Mouse (Mus musculus) spleen, embryonic (tissue): ENCODE data around the gene Sf3b2.

Source experiments
- CTCF ChIA-PET: fragments of 350-600 bp; sonication (Branson Sonifier 250); formaldehyde crosslinking; loops from one replicate; lab custom pipeline; 2022; lab: Charles Lee

Sf3b2 gene

DNA sequence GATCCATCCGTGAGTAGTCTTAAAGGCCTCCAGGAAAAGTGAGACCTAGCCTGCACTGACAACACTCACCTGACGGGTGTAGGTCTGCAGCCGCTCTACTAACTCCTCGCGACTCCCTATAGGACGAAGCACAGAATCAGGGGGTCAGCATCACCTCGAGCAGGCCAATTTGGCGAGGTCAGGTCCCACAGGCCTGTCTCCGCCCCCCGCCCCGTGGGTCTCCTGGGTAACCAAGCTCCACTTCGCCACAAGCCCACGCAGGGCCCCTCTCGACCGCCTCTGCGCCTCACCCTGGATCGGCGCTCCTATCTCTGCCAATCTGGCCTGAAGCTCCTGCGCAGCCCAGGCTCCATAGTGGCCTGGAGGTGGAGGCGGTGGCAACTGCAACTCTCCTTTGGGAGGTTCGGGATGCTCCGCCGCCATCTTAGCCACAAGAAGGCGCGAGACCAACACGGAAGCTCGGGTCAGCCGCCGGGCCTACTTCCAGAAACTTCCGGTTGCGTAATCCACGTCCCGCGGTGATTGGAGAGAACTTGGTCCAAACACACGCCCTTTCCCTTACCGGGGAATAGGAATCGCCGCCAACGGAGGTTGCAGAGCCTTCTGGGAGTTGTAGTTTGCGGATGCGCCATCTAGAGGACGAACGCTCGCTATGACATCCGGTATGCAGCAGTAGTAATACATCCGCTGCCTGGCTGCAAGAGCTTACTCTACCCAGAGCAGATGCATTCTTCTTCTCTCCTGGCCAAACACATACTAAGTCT is at the start of gene Sf3b2:
Gene Sf3b2, minus strand, starts transcription at position 484 of the 764 bp plus-strand sequence.
- CTCF ChIA-PET = interaction anchor here (0.5 to 1.0 kb wide), 3 partner anchors 39 to 1445 kb away, joined by 3 to 5 read pairs (median 4); no protein-coding TSS in a partner anchor

DNA sequence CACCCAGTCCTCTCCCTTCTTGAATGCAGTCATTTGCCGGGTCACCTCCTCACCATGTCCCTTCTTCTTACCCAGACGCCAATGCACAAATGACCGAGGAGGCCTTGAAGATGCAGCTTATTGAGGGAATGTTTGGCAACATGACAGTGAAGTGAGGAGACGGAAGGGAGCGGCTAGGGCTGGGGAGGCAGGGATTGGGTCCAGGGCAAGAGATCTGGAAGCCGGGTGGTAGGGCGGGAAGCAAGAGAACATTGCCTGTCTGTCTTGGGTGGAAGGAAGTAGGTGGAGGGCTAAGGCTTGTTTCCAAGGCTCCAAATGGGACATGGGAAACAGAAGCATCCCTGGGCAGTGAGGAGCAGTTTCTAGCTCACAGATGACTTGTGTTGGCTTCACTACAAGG is 46.1 kb upstream of the Sf3b2 start:
- CTCF ChIA-PET = no interaction called here

DNA sequence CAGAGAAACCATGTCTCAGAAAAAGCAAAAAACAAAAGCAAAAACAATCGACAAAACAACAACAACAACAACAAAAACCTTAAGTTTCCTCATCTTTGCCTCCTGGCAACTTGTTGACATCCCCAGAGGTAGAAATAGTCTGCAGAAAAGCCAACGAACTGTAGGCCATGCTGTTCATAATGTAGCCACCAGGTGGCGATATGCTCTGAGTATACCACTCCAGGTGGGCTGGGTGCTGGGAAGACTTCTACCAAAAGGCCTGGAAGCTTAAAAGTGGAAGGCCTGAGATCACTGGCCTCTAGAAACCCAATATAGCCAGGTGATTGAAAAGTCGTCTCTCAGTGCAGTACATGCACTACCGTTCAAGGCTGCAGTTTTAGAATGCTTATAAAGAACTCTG is 42.7 kb upstream of the Sf3b2 start:
- CTCF ChIA-PET = interaction anchor here (0.6 kb wide), 1 partner anchor 29 kb away, joined by 3 read pairs; no protein-coding TSS in a partner anchor

DNA sequence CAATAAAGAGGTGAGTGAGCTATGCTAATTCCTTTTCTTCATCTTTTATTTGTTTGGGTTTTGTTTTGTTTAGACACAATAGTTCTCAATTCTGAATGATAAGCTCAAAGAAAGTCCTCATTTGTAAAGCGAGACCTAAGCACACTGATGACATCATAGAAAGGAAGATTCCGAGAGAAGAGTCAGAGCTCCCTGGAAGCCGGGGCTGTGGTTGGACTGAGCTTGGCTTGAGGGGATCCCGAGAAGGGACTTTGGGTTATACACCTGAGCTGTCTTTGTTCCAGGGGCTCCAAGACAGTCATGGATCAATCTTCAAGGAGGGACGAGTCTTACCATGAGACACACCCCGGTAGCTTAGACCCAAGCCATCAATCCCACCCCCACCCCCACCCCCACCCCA is 40.2 kb upstream of the Sf3b2 start, which contains the start of gene Catsper1:
Gene Catsper1, plus strand, starts transcription at position 301 of the 400 bp plus-strand sequence.
- CTCF ChIA-PET = no interaction called here

DNA sequence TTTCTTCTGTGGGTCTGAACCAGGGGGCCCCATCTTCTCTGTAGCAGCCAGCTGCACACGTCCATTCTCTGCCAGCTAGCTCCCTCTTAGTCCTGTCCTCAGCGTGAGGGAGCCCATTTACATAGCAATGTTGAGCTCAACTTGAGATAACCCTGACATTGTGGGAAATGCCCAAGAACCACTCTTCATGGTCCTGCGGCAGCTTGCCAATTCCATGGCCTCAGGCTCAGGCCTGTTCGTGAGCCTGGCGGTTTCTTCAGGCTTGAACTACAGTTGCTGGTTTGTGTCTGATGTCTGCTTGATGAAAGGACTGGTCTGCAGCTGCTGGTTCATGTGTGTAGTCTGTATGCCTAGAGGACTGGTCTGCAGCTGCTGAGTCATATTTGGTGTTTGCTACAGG is 39.5 kb upstream of the Sf3b2 start:
- CTCF ChIA-PET = no interaction called here

DNA sequence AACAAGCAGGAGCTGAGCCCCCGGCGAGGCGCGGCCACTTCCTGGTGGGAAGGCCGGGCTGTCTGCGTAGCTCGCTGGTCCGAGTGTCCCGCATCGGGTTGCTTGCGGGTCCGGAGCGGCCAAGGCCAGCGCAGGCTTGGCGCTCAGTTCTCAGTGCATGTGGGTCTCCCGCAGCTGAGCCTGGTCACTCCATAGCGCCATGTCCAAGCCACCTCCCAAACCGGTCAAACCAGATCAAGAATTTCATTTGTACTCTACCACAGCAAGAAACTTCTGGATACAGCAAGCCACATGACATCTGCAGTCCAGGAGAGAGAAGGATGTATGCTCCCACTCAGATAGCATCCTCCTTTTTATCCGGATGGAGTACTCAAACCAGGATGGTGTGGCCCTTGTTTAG is 32.7 kb upstream of the Sf3b2 start:
- CTCF ChIA-PET = no interaction called here

DNA sequence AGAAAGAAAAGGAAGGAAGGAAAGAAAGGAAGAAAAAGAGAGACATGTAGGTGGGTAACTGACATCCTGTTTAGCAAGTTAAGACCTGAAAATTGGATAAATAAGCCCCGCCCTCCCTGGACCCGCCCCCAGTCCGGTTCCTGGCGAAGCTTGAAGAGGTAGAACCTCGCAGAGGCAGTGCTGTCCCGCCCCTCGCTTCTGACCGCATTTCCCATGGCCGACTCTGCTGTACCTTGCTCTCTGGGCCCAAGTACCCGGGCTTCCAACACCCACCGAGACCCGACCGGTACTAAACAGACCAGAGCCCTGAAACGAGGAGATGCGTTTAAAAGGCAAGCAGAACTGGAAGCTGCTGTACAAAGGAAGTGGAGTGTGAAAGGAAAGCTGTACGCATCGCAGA is 28.5 kb upstream of the Sf3b2 start:
- CTCF ChIA-PET = interaction anchor here (0.7 kb wide), 1 partner anchor 1736 kb away, joined by 3 read pairs; no protein-coding TSS in a partner anchor

DNA sequence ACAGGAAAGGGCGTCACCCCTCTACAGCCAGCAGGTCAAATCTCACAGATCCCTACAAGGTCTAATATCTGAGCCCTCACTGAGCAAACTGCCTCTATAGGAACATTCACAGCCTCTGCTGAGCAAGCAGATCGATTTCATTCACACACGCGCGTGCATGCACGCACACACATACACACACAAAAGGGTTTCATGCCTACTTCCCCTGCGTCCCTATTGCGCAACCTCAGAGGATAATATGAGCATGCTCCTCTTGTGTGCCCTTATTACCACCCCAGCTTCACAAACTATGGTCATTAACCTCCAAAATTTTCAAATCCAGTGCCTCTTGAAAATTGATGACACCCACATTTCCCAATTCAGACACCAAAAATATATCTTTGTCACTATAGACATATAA is 17.9 kb upstream of the Sf3b2 start:
- CTCF ChIA-PET = interaction anchor here (0.5 kb wide), 1 partner anchor 540 kb away, joined by 3 read pairs; no protein-coding TSS in a partner anchor

DNA sequence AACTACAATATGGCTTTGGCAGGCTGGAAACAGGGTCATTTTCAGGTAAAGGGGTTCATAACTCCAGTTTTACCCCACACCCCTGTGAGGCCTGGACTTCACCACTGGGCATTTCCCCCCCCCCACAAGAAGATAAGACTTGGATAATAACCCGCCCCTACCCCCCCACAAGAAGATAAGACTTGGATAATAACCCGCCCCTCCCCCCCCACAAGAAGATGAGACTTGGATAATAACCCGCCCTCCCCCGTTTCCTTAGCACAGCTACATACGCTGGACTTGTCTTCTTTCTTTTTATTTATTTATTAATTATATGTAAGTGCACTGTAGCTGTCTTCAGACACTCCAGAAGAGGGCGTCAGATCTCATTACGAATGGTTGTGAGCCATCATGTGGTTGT is 13.8 kb upstream of the Sf3b2 start:
- CTCF ChIA-PET = no interaction called here

DNA sequence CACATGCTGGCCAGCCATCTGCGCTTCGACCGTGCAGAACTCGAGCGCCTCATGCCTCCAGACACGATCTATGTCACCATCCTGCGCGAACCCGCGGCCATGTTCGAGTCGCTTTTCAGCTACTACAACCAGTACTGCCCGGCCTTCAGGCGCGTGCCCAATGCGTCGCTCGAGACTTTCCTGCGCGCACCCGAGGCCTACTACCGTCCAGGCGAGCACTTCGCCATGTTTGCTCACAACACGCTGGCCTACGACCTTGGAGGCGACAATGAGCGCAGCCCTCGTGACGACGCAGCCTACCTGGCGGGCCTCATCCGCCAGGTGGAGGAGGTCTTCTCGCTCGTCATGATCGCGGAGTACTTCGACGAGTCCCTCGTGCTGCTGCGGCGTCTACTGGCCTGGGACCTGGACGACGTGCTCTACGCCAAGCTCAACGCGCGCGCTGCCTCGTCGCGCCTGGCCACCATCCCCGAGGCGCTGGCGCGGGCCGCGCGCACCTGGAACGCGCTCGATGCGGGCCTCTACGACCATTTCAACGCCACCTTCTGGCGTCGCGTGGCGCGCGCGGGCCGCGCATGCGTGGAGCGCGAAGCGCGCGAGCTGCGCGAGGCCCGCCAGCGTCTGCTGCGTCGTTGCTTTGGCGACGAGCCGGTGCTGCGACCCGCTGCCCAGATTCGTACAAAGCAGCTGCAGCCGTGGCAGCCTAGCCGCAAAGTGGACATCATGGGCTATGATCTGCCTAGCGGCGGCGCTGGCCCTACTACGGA is 11.9 kb upstream of the Sf3b2 start:
- CTCF ChIA-PET = no interaction called here

DNA sequence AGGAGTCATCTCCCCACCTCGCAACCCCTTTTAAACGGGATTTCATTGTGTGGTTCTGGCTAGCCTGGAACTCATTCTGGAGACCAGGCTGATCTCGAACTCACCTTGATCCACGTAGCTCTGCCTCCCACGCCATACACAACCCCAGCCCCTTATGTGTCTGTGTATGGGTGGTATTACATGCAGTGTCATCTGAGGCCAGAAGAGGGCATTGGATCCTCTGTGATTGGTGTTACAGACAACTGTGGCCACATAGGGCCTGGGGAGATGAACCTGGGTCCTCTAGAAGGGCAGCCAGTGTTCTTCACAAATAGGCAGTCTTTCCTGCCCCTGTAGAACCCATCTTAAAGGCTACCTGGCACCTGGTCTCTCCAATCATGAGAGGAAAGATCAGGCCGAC is 11.0 kb upstream of the Sf3b2 start:
- CTCF ChIA-PET = interaction anchor here (0.5 kb wide), 1 partner anchor 124 kb away, joined by 3 read pairs; no protein-coding TSS in a partner anchor

DNA sequence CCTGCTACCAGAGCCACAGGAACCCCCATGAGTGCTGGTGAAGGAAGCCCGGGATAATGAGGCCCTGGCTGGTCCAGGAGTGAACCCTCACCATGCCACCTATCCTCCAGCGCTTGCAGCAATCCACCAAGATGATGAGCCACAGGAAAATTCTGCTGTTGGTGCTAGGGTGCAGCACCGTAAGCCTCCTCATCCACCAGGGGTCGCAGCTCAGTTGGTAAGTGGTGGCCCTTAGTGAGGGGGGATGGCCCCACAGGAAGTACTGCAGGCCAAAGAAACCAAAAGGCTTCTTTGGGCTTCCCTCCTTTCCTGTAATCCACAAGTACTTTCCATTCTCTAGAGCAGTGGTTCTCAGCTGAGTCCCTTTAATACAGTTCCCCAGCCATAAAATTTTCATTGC is 7.2 kb upstream of the Sf3b2 start:
- CTCF ChIA-PET = interaction anchor here (0.5 kb wide), 1 partner anchor 64 kb away, joined by 15 read pairs; no protein-coding TSS in a partner anchor

DNA sequence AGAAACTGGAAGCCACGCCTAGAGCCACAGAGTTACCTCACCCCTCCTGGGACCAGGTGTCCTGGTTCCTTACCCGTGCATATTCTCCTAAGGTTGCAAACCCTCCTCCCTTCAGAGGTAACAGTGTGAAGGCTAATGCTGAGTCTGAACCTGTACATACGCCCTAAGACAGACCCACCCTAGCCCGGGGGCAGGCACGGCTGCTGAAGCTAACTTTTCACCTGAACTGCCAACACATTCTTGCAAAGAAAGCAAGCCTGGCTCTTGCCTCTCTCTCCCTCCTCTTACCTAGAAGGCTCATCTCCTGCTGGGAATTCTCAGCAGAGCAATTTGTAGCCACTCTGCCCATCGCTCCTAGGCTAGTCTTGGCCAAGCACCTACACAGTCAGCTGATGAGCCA is 5.3 kb upstream of the Sf3b2 start:
- CTCF ChIA-PET = no interaction called here

DNA sequence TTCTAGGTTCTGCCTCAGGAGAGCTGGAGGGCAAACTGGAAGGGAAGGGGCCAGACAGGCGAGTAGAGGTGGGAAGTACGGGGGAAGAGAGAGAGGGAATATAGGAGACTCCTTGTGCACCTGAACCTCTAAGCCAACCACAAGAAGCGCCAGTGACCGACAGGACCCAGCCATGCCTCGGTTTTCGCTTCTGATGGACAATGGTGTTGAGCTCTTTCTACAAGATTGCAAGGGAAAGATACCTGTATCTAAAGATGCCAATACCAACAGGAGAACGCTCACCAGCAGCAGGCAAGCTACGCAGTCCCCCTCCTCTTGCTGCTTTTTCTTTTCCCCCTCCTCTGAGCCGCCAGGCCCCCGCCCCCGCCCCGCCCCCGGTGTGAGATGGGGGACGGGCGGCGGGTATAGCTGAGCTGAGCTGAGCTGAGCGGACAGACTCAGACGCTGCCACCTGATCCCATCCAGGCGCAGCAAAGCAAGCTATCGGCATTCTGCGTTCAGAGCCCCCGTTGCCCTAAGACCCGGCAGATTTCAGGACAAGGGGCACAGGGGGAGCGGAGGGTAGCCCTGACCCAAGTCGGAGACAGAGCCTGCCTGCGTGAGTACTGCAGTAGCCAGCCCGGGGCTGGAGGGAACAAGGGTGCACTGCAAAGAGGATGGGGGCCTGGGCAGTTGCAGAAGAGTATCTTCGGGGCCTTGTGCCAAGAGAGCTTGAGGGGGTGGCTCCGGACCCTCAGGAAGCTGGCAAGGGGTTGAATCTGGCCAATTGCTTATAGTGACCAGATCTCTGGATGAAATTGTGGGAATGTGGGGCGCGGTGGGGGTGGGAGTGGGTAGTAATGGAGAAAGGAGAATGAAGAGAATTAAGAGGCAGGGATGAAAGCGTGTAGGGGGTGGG is 2.9 kb upstream of the Sf3b2 start, which contains the start of gene Gal3st3:
Gene Gal3st3, plus strand, starts transcription at position 429 of the 898 bp plus-strand sequence.
- CTCF ChIA-PET = interaction anchor here (0.6 kb wide), 1 partner anchor 79 kb away, joined by 7 read pairs; no protein-coding TSS in a partner anchor

DNA sequence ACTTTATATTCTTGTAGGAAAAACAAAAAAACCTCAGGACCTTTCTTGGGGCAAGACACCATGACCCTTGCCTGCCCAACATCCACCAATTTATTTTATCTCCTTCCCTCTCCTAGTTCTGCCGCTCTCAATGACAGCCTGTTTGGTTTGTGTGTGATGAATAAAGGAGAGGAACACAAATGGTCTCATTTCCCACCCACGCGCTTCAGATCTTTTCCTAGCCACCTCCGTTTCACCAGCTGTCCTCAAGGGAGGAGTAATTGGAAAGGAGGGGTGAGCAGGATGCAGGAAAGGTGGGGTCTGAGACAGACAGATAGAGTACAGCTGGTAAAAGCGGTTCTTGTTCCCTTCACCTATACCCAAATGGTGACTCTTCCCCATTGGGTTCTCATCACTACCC is 1.4 kb upstream of the Sf3b2 start:
- CTCF ChIA-PET = no interaction called here

DNA sequence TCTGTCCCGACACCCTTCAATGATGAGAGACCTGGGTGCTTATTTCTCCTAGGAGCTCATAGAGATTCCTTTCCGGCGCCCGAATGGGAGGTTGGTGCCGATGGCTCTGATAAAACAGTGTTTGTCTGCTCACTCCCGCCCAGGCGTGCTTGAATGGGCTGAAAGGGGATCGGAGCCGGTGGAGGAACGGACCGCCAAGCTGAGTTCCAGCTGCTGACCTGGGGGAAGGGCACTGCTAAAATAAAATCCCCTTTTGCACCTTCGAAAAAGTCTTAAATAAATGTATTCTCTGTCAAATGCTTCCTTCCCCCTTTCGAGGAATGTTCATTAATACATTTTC is 451 bp upstream of the Sf3b2 start:
- CTCF ChIA-PET = interaction anchor here (0.5 to 1.0 kb wide), 3 partner anchors 40 to 1446 kb away, joined by 3 to 5 read pairs (median 4); no protein-coding TSS in a partner anchor

DNA sequence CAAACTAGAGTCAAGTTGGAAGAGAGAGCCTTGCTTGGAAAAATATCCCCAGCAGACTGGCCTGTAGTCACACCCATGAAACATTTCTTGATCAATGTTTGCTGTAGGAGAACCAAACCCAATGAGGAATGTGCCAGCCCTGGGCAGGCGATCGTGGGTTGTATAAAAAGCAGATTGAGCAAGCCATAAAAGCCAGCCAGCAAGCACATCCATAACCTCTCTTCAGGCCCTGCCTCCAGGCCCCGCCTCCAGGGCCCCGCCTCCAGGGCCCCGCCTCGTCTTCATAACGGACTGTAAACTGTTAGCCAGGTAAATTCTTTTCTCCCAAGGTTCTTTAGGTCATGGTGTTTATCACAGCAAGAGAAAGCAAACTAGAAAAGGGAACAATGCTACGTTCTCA is 16.9 kb downstream of the Sf3b2 start:
- CTCF ChIA-PET = no interaction called here

DNA sequence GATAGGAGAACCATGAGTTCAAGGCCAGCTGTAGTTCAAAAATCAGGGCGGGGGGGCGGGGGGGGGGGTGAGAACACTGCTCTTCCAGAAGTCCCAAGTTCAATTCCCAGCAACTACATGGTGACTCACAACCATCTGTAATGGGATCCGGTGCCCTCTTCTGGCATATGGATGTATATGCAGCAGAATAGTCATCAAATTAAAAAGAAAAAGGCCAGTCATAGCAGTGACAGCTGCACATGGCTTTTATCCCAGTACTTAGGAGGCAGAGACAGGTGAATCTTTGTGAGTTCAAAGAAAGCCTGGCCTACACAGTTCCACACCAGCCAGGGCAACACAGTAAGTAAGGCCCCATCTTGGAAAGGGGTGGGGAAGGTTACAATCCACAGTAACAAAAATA is 18.1 kb downstream of the Sf3b2 start:
- CTCF ChIA-PET = interaction anchor here (0.6 kb wide), 1 partner anchor 82 kb away, joined by 7 read pairs; no protein-coding TSS in a partner anchor

DNA sequence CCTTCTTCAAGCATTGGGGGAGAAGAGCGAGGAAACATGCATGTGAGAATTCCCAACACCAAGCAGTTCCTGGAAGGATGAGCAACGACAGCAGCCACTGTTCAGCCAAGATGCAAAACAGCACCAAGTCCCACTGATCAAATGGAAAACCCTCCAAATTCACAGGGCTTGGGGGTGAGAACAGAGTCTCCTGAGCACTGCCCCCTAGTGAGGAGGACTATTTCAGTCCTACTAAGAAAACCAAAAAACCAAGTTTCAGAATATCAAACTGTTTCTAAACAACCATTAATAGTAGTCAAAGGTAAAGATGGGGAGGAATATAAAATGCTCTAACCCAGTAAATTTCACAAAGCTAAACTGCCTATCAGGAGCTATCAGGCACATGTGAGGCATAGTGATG is 18.7 kb downstream of the Sf3b2 start:
- CTCF ChIA-PET = interaction anchor here (0.6 kb wide), 1 partner anchor 81 kb away, joined by 7 read pairs; no protein-coding TSS in a partner anchor

DNA sequence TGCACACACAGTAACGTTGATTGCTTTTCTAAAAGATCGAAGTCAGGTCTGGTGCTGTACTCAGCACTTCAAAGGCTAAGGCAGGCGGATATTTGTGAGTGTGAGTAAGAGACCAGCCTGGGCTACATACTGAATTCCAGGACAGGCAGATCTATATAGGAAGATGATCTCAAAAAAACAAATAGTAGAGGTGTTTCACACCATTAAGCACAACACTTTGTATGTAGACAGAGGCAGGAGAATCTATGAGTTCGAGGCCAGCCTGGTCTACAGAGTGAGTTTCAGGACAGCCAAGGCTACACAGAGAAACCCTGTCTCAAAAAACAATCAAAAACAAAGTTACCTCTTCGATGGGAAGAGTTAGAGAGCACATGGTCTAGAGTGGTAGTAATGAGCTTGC is 19.5 kb downstream of the Sf3b2 start:
- CTCF ChIA-PET = no interaction called here

DNA sequence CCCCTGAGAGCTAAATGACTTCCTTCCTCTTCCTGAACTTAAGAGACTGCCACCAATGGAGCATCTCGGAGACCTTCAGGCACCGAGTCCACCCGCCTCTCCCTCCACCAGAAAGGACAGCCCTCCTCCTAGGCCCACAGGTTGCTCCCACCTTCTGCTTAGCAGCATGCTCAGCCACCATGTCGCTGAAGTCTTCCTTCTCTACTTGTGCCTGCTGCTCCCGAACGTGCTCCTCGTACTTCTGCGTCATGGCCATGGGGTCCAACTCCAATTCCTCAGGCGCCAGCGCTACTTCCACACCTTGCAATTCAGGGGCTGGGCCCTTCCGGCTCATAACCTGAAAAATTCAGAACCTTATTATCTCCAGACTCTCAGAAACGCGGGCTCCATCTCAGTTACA is 20.6 kb downstream of the Sf3b2 start:
- CTCF ChIA-PET = interaction anchor here (0.5 to 0.6 kb wide), 2 partner anchors 187 to 1287 kb away, joined by 3 to 4 read pairs; no protein-coding TSS in a partner anchor
